Mouse (Mus musculus) bone marrow, adult 2 months (tissue): ENCODE measurements around the gene Add3. TPM values are rescaled to one million over a fixed set of nuclear protein-coding genes. Genes with fewer than 3 reads are reported as not detected.

Source experiments
- H3K27ac ChIP-seq: fragments of 200-500 bp; 2 replicates; pipeline ENCODE4 v1.5.1; 2012; ENCODE audit warnings: low read depth, mild to moderate bottlenecking, control low read depth, inconsistent platforms, low read length; ENCODE audit not compliant: control insufficient read depth, poor library complexity, insufficient read depth
- H3K4me1 ChIP-seq: fragments of 200-500 bp; 2 replicates; pipeline ENCODE4 v1.6.1; 2011; ENCODE audit warnings: low read length; ENCODE audit not compliant: control insufficient read depth, insufficient read depth
- H3K4me3 ChIP-seq: fragments of 200-500 bp; replicated peaks from 2 replicates; pipeline ENCODE3; 2011; ENCODE audit warnings: mild to moderate bottlenecking, low read depth, low read length, control low read depth; ENCODE audit not compliant: control insufficient read depth
- CTCF ChIP-seq: fragments of 200-500 bp; IDR thresholded peaks from 2 replicates; pipeline ENCODE4 v1.5.1; 2011; ENCODE audit warnings: low read length, control low read depth; ENCODE audit not compliant: control insufficient read depth, insufficient read depth
- POLR2A ChIP-seq: fragments of 200-500 bp; IDR thresholded peaks from 2 replicates; pipeline ENCODE4 v1.6.1; 2011; ENCODE audit warnings: low read depth, mild to moderate bottlenecking, control low read depth, low read length, borderline replicate concordance; ENCODE audit not compliant: control insufficient read depth
- WGBS: fragments of 180-500 bp; shearing (Covaris S2); methylation state at CpG from one replicate; pipeline ENCODE4 v1.1.7; 2018; 5-methylcytosine and 5-hydroxymethylcytosine counted together
- polyA plus RNA-seq: library from polyadenylated mRNA; stranded (reverse); fragments of >200 nt; gene quantifications from 2 replicates; pipeline ENCODE4 v1.2.4, GENCODE M21; 2011; ENCODE audit warnings: low replicate concordance; ENCODE audit not compliant: missing spikeins, insufficient read depth, insufficient read length

The Add3 gene
- 21.3 and 43.6 TPM in 2 replicates for polyA plus RNA-seq

- Histone ChIP-seq H3K4me1 (peaks cover 2% of the 10 kb centered on the region; the same call in 1 of the 2 replicates), H3K27ac (peak within 1 kb of the TSS; percentile 17), H3K4me3 (peak within 1 kb of the TSS; percentile 90)
- 6% methylated on average over 24 of the region's 24 CpGs for WGBS
- peak; percentile 35; the same call in 1 of the 2 replicates for TF ChIP-seq POLR2A
- TF ChIP-seq CTCF: no peak
Observed at GRCm38 (mm10) chr19:53140044-53140803, at the start of gene Add3. Add3 (plus strand) TSS chr19:53140443.

GRCm38 (mm10) chr19:53090677-53091076 is 49.6 kb upstream of the Add3 start:
- Histone ChIP-seq H3K4me1 (no peaks in the 10 kb centered on the region), H3K27ac (no peak overlapping the region), H3K4me3 (no peak overlapping the region)
- no peak for TF ChIP-seq POLR2A
- no peak for TF ChIP-seq CTCF
- 90% methylated on average over 5 of the region's 5 CpGs for WGBS

- Histone ChIP-seq H3K4me3 (no peak overlapping the region), H3K4me1 (no peaks in the 10 kb centered on the region), H3K27ac (no peak overlapping the region)
- 85% methylated on average over 6 of the region's 6 CpGs for WGBS
- no peak for TF ChIP-seq POLR2A
- TF ChIP-seq CTCF: no peak
Observed at GRCm38 (mm10) chr19:53092251-53092650, 48.0 kb upstream of the Add3 start.

GRCm38 (mm10) chr19:53093294-53093693 is 46.9 kb upstream of the Add3 start:
- WGBS: 39% methylated on average over 3 of the region's 3 CpGs
- H3K27ac ChIP-seq: no peak overlapping the region
- no peak overlapping the region for H3K4me3 ChIP-seq
- H3K4me1 ChIP-seq: no peaks in the 10 kb centered on the region
- TF ChIP-seq POLR2A (no peak), CTCF (no peak)

- 59% methylated on average over 4 of the region's 4 CpGs for WGBS
- H3K4me3 ChIP-seq: no peak overlapping the region
- no peaks in the 10 kb centered on the region for H3K4me1 ChIP-seq
- TF ChIP-seq CTCF (no peak), POLR2A (no peak)
- no peak overlapping the region for H3K27ac ChIP-seq
Observed at GRCm38 (mm10) chr19:53094684-53095083, 45.6 kb upstream of the Add3 start.

GRCm38 (mm10) chr19:53101374-53102300 is 38.6 kb upstream of the Add3 start:
- WGBS: 85% methylated on average over 12 of the region's 12 CpGs
- no peak overlapping the region for H3K4me3 ChIP-seq
- TF ChIP-seq POLR2A (no peak), CTCF (no peak)
- no peak overlapping the region for H3K27ac ChIP-seq
- H3K4me1 ChIP-seq: no peaks in the 10 kb centered on the region

- Histone ChIP-seq H3K4me1 (no peaks in the 10 kb centered on the region), H3K27ac (no peak overlapping the region), H3K4me3 (no peak overlapping the region)
- TF ChIP-seq CTCF: no peak
- 81% methylated on average over 26 of the region's 26 CpGs for WGBS
Observed at GRCm38 (mm10) chr19:53105374-53106090, 34.7 kb upstream of the Add3 start.

- Histone ChIP-seq H3K4me3 (no peak overlapping the region), H3K27ac (no peak overlapping the region), H3K4me1 (no peaks in the 10 kb centered on the region)
- no peak for TF ChIP-seq POLR2A
- peak; percentile 70 for TF ChIP-seq CTCF
- 38% methylated on average over 7 of the region's 7 CpGs for WGBS
Observed at GRCm38 (mm10) chr19:53106952-53107351, 33.3 kb upstream of the Add3 start.
